Mouse (Mus musculus): ENCODE measurements around the gene Arl15. TPM values are rescaled to one million over a fixed set of nuclear protein-coding genes. Genes with fewer than 3 reads are reported as not detected.

Gene Arl15
- polyA plus RNA-seq, 1 experiment from 2014 or later = 5.3 TPM

GRCm38 (mm10) chr13:113949708-113950107 is 155.4 kb downstream of the Arl15 start:
- Histone ChIP-seq H3K4me3 (no peak overlapping the region), H3K27ac (no peak overlapping the region), H3K4me2 (no peak overlapping the region), H3K9ac (no peak overlapping the region), H3K9me3 (replicated peaks) (no peaks in the 10 kb centered on the region), H3K36me3 (no peaks in the 10 kb centered on the region), H3K27me3 (replicated peaks) (no peaks in the 10 kb centered on the region), H3K4me1 (no peaks in the 10 kb centered on the region)
- no peak for ATAC-seq
- WGBS (ENCODE audit: insufficient replicate concordance) = 76% methylated on average over 5 of the region's 5 CpGs

GRCm38 (mm10) chr13:113950131-113950530 is 155.8 kb downstream of the Arl15 start:
- Histone ChIP-seq H3K4me2 (no peak overlapping the region), H3K27ac (no peak overlapping the region), H3K9me3 (replicated peaks) (no peaks in the 10 kb centered on the region), H3K27me3 (replicated peaks) (no peaks in the 10 kb centered on the region), H3K36me3 (no peaks in the 10 kb centered on the region), H3K4me3 (no peak overlapping the region), H3K9ac (no peak overlapping the region), H3K4me1 (no peaks in the 10 kb centered on the region)
- ATAC-seq = no peak
- WGBS (ENCODE audit: insufficient replicate concordance) = 81% methylated on average over 6 of the region's 6 CpGs

GRCm38 (mm10) chr13:113957438-113957837 is 163.1 kb downstream of the Arl15 start:
- no peak overlapping the region for H3K4me3 ChIP-seq
- H3K4me1 ChIP-seq = no peaks in the 10 kb centered on the region
- WGBS (ENCODE audit: insufficient replicate concordance) = 69% methylated on average over 4 of the region's 4 CpGs
- H3K9ac ChIP-seq = no peak overlapping the region
- H3K9me3 ChIP-seq (replicated peaks) = no peaks in the 10 kb centered on the region
- H3K4me2 ChIP-seq = no peak overlapping the region
- no peaks in the 10 kb centered on the region for H3K36me3 ChIP-seq
- ATAC-seq = no peak
- H3K27me3 ChIP-seq (replicated peaks) = no peaks in the 10 kb centered on the region
- no peak overlapping the region for H3K27ac ChIP-seq

GRCm38 (mm10) chr13:113964945-113965344 is 170.6 kb downstream of the Arl15 start:
- no peak for ATAC-seq
- Histone ChIP-seq H3K4me1 (no peaks in the 10 kb centered on the region), H3K4me3 (no peak overlapping the region)

GRCm38 (mm10) chr13:113970706-113971105 is 176.4 kb downstream of the Arl15 start:
- WGBS (ENCODE audit: insufficient replicate concordance) = 59% methylated on average over 5 of the region's 5 CpGs

More at GRCm38 (mm10) chr13:113964945-113965344, 170.6 kb downstream of the Arl15 start:
- Histone ChIP-seq H3K4me2 (no peak overlapping the region), H3K27ac (no peak overlapping the region), H3K9ac (no peak overlapping the region), H3K27me3 (replicated peaks) (no peaks in the 10 kb centered on the region), H3K9me3 (replicated peaks) (no peaks in the 10 kb centered on the region), H3K36me3 (peaks cover 17% of the 10 kb centered on the region)
- 83% methylated on average over 9 of the region's 9 CpGs for WGBS (ENCODE audit: insufficient replicate concordance)

GRCm38 (mm10) chr13:113972401-113972800 is 178.1 kb downstream of the Arl15 start:
- Histone ChIP-seq H3K27ac (no peak overlapping the region), H3K9me3 (replicated peaks) (no peaks in the 10 kb centered on the region), H3K4me3 (no peak overlapping the region), H3K9ac (no peak overlapping the region), H3K36me3 (peaks cover 16% of the 10 kb centered on the region), H3K4me2 (no peak overlapping the region), H3K4me1 (no peaks in the 10 kb centered on the region), H3K27me3 (replicated peaks) (no peaks in the 10 kb centered on the region)
- ATAC-seq = no peak
- WGBS (ENCODE audit: insufficient replicate concordance) = 83% methylated on average over 7 of the region's 7 CpGs

More at GRCm38 (mm10) chr13:113970706-113971105, 176.4 kb downstream of the Arl15 start:
- Histone ChIP-seq H3K9ac (no peak overlapping the region), H3K4me1 (no peaks in the 10 kb centered on the region), H3K4me2 (no peak overlapping the region), H3K36me3 (peaks cover 17% of the 10 kb centered on the region), H3K9me3 (replicated peaks) (no peaks in the 10 kb centered on the region), H3K27me3 (replicated peaks) (no peaks in the 10 kb centered on the region), H3K4me3 (no peak overlapping the region), H3K27ac (no peak overlapping the region)
- no peak for ATAC-seq

GRCm38 (mm10) chr13:113974866-113975265 is 180.6 kb downstream of the Arl15 start:
- Histone ChIP-seq H3K27ac (no peak overlapping the region), H3K9me3 (replicated peaks) (no peaks in the 10 kb centered on the region), H3K4me1 (no peaks in the 10 kb centered on the region), H3K4me2 (no peak overlapping the region), H3K4me3 (no peak overlapping the region), H3K36me3 (no peaks in the 10 kb centered on the region), H3K27me3 (replicated peaks) (no peaks in the 10 kb centered on the region), H3K9ac (no peak overlapping the region)
- WGBS (ENCODE audit: insufficient replicate concordance) = 64% methylated on average over 1 of the region's 1 CpGs
- ATAC-seq = no peak

- no peaks in the 10 kb centered on the region for H3K36me3 ChIP-seq
- no peak overlapping the region for H3K27ac ChIP-seq
- H3K4me2 ChIP-seq = no peak overlapping the region
- H3K27me3 ChIP-seq (replicated peaks) = no peaks in the 10 kb centered on the region
- no peak for ATAC-seq
- no peaks in the 10 kb centered on the region for H3K9me3 ChIP-seq (replicated peaks)
- no peaks in the 10 kb centered on the region for H3K4me1 ChIP-seq
- H3K4me3 ChIP-seq = no peak overlapping the region
- no peak overlapping the region for H3K9ac ChIP-seq
- 88% methylated on average over 6 of the region's 6 CpGs for WGBS (ENCODE audit: insufficient replicate concordance)
Observed at GRCm38 (mm10) chr13:113975722-113976121, 181.4 kb downstream of the Arl15 start.

- no peak overlapping the region for H3K9ac ChIP-seq
- H3K27ac ChIP-seq = no peak overlapping the region
- 86% methylated on average over 4 of the region's 4 CpGs for WGBS (ENCODE audit: insufficient replicate concordance)
- no peaks in the 10 kb centered on the region for H3K4me1 ChIP-seq
- H3K27me3 ChIP-seq (replicated peaks) = no peaks in the 10 kb centered on the region
- no peaks in the 10 kb centered on the region for H3K36me3 ChIP-seq
- no peaks in the 10 kb centered on the region for H3K9me3 ChIP-seq (replicated peaks)
- no peak overlapping the region for H3K4me2 ChIP-seq
- no peak overlapping the region for H3K4me3 ChIP-seq
- ATAC-seq = no peak
Observed at GRCm38 (mm10) chr13:113976936-113977335, 182.6 kb downstream of the Arl15 start.

- H3K9me3 ChIP-seq (replicated peaks) = no peaks in the 10 kb centered on the region
- no peaks in the 10 kb centered on the region for H3K4me1 ChIP-seq
- H3K36me3 ChIP-seq = no peaks in the 10 kb centered on the region
- no peak for ATAC-seq
- no peak overlapping the region for H3K4me3 ChIP-seq
- no peak overlapping the region for H3K9ac ChIP-seq
- no peak overlapping the region for H3K4me2 ChIP-seq
- 71% methylated on average over 15 of the region's 15 CpGs for WGBS (ENCODE audit: insufficient replicate concordance)
- H3K27me3 ChIP-seq (replicated peaks) = no peaks in the 10 kb centered on the region
- H3K27ac ChIP-seq = no peak overlapping the region
Observed at GRCm38 (mm10) chr13:113980739-113981460, 186.6 kb downstream of the Arl15 start.

GRCm38 (mm10) chr13:113981461-113982000 is 187.2 kb downstream of the Arl15 start:
- no peak for ATAC-seq

GRCm38 (mm10) chr13:113983633-113984032 is 189.3 kb downstream of the Arl15 start:
- ATAC-seq = no peak
- Histone ChIP-seq H3K36me3 (no peaks in the 10 kb centered on the region), H3K9ac (no peak overlapping the region), H3K4me3 (no peak overlapping the region), H3K4me2 (no peak overlapping the region), H3K9me3 (replicated peaks) (no peaks in the 10 kb centered on the region), H3K27me3 (replicated peaks) (no peaks in the 10 kb centered on the region), H3K27ac (no peak overlapping the region), H3K4me1 (no peaks in the 10 kb centered on the region)
- WGBS (ENCODE audit: insufficient replicate concordance) = 57% methylated on average over 6 of the region's 6 CpGs

More at GRCm38 (mm10) chr13:113981461-113982000, 187.2 kb downstream of the Arl15 start:
- no peak overlapping the region for H3K9ac ChIP-seq
- no peaks in the 10 kb centered on the region for H3K9me3 ChIP-seq (replicated peaks)
- no peaks in the 10 kb centered on the region for H3K36me3 ChIP-seq
- H3K27me3 ChIP-seq (replicated peaks) = no peaks in the 10 kb centered on the region
- no peaks in the 10 kb centered on the region for H3K4me1 ChIP-seq
- H3K4me2 ChIP-seq = no peak overlapping the region
- H3K27ac ChIP-seq = no peak overlapping the region
- WGBS (ENCODE audit: insufficient replicate concordance) = 73% methylated on average over 9 of the region's 9 CpGs
- no peak overlapping the region for H3K4me3 ChIP-seq
